Mouse (Mus musculus) G1E-ER4 (cell line): ENCODE measurements around the gene Lcn2. TPM values are rescaled to one million over a fixed set of nuclear protein-coding genes. Genes with fewer than 3 reads are reported as not detected.
A peak's percentile ranks its signal among the peaks of the same experiment; 100 is the strongest.

Source experiments
- GATA1 ChIP-seq: IDR thresholded peaks from one replicate; pipeline ENCODE4 v1.8.0; 2012; ENCODE audit warnings: low read length, inconsistent platforms
- polyA plus RNA-seq: library from polyadenylated mRNA; stranded (reverse); fragments of >175 nt; gene quantifications from 2 replicates; pipeline ENCODE4 v1.2.3, GENCODE M21; 2012

Lcn2 gene
- polyA plus RNA-seq, 1 experiment: not detected

DNA sequence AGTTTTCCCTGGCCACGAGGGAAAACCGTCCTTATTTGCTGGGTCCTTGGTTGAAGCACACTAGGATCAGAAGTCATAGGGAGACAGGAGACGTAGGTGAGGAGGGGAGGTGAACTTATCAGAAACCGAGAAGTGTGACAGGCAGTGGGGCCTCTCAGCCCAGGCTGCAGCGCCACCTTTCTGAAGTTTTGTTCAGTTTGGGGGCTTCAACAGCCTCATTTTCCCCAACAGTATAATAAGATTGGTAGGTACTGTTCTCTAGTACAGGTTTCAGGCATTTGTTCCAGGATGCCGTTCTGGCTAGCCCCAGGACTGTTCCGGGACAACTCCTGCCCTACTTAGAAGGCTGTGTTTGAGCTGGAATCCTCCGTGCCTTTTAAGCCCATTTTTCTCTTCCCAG lies 6.9 kb upstream of the Lcn2 start:
- no peak for TF ChIP-seq GATA1

DNA sequence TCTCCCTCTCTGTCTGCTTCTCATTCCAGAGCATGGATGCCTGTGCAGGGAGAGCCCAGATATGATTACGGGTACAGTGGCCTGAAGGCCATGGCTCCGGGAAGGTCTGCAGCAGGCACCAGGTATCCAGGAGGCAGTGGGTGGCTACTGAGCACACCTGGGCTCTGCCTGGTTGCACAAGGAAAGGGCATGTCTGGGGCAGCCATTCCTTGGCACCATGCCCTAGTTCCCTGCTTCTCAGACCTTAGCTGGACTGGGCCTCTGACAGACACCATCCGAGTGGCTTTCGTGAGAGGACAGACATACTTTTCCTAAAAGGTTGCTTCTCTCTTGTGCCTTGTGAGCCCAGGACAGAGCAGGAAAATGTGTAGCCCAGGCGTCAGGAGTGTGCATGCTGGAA lies 4.0 kb upstream of the Lcn2 start:
- no peak for TF ChIP-seq GATA1

DNA sequence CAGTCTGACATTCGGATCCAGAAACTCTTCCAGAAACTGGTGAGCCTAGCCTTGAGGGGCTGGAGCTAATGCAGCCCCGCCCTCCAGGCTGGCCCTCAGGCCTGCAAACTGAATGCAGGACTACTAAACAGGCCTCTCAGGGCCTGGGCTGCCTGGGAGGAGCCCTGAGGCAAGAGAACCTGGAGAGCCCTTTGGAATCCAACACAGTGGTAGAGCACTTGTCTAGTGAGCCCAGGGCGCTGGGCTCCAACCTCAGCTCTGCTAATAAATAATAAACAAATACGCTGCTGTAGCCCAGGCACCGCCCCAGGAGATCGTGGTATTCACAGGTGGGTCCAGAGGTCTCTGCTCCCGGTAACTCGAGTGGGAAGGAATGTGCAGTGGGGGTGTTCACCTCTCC lies 2.8 kb upstream of the Lcn2 start:
- no peak for TF ChIP-seq GATA1

DNA sequence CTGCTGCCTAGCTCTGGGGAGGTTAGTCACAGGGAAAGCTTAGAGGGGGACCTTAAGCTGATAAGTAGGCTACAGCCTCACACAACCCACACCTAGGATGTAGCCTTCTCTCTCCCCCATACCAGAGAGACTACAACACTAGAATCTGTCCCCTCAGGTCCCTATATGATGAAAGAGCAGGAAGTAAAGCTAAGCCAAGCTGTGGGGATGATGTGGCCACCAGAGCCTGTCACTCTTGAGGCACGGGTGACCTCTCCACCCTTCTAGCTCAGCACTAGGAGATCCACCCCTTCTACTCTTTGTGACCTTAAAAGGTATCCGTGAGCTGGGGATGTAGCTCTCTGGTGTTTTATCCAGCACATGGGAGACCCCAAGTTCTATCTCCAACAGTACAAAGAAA lies 1.1 kb upstream of the Lcn2 start:
- TF ChIP-seq GATA1: no peak

DNA sequence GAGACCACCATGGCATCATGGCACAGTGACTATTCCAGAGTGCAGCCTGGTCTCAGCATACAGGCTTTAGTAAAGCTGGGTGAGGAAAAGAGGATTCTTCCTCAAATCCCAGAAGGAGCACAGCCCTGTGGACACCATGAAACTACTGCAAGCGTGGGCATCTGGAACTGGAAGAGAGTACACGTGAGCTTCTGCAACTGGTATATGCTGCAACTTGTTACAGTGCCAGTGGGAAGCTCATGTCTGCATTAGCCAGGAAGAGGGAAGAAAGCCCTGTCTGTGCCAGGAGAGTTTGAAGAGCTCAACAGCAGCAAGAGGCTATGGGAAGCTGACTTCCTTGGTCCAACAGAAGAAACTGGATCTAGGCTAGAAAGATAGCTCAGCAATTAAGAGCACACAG lies 5.4 kb downstream of the Lcn2 start:
- TF ChIP-seq GATA1: no peak

DNA sequence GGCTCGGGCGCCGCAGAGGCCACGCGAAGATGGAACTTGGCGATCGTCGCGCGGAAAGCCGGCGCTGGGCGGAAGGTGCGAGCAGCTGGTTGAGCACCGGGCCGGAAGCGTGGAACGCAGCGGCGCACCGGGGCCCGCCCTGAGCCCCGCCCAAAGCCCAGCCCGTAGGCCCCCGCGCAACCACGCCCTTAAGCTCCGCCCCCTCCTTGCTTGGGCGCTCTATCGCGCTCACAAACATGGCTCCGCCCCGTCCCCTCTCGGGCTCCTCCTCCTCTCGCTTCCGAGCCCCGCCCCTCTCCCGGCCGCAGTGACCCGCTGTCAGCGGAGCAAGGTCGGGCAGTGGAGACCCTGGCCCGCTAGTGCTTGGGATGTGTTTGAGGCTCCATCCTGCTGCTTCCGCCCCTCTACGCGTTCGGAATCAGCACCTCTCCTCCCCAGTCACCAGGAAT lies 6.3 kb downstream of the Lcn2 start, which contains the start of gene 1110008P14Rik:
Gene 1110008P14Rik (minus strand): TSS at position 164 of the 449 bp plus-strand sequence.
- TF ChIP-seq GATA1: no peak

DNA sequence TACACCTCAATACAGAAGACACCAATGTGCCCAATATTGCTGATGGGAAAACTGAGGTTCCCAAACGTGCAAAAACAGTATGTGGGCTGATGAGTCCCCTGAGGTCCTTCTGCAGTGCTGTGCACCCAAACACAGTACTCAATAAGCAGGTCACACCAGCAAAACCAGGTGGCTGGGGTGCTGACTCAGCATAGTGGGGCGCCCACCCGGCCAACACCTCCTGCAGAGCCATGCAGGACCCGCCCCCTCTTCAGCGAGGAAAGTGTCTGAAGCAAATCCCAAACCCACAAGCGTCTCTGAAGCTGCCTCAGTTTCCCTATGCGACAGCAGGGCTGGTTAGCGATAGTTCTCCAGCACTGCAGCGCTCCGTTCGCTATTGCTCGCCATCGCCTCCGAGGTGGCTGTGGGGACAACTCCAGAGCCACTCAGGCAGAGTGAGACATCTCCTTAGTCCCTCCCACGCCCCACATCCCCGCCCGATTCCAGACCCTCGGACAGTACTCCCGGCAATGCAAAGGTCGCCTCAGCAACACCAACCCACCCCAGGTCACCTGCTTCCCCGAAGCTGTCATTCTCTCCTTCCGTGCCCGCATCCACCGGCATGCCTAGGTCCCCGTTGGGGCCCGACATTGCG lies 6.8 kb downstream of the Lcn2 start:
- no peak for TF ChIP-seq GATA1

DNA sequence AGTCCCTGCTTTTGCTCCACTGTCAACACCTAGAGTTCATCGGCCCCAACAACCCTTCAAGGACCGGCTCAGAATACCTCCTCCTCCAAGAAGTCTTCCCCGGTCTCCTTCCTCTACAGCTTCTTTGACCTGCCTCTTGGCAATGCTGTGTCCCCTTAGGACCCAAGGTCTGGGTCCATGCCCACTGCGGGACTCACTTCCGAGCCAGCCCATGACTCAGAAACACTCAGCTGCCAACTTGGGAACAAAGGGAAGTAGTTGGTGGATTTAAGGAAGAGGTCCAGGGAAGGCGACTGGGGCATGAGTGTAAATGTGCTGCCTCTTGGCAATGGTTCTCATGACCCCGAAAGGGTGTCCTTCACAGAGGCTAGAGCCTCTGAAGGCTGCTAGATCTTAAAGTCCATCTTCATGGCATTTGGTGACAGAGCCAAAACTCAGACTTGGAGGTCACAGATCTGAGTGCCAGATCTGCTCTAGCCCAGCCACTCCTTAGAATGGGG lies 8.0 kb downstream of the Lcn2 start:
- TF ChIP-seq GATA1: no peak

DNA sequence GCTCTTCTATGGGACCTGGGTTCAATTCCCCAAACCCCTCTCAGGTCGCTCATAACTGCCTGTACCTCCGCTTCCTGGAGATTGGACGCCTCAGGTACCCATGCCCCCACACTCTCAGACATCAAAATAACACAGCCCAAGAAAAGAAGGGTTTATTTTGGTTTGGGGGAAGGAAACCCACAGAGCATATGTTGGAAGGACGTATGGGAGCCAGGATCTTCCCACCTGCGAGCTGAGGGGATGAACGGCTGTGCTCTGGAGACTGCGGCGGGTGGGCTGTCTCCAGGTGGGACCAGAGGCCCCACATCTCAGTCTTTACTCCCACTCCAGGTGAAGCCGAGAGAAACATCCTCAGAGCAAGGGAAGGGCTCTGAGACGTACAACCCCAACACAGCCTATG lies 11.1 kb downstream of the Lcn2 start:
- no peak for TF ChIP-seq GATA1

DNA sequence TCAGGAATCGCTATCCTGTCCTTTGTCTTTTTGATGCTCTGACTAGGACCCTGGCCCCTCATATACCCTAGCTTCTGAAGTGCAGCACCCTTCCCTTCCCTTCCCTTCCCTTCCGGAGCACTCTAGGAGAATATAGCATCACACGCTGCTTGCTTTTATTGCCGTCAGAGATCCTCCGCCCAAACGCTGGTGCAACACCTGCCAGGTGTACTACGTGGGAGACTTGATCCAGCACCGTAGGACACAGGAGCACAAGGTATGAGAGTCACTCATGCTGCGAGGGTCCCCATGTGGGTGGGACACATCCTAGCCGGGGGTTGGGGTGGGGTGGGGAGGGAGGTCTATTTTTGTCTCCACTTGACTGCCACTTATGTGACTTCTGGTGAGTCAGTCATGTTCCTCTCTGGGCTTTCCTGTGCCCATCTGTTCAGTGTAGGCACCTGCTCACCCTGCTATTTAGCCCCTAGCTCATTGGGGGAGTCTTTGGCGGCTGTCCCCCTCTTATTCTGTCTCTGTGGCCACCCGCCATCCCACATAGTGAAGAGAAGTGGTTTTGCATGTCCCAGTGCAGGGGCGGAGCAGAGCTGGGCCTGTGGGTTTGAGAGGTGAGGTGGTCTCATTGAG lies 12.6 kb downstream of the Lcn2 start:
- no peak for TF ChIP-seq GATA1

DNA sequence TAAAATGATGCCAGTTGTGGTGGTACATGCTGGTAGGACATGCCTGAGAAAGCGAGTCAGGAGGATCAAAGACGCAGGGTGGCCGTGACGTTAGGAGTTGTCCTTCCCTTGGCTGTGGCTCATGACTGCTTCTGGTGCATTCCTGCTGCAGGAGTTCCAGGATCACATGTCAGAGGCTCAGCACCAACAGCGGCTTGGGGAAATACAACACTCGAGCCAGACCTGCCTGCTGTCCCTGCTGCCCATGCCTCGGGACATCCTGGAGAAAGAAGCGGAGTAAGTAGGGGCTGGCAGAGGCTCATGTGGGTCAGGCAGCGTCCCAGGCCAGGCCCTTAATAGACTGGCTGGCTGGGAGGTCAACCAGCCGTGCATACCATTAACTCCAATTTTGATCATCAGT lies 13.9 kb downstream of the Lcn2 start:
- TF ChIP-seq GATA1: no peak

DNA sequence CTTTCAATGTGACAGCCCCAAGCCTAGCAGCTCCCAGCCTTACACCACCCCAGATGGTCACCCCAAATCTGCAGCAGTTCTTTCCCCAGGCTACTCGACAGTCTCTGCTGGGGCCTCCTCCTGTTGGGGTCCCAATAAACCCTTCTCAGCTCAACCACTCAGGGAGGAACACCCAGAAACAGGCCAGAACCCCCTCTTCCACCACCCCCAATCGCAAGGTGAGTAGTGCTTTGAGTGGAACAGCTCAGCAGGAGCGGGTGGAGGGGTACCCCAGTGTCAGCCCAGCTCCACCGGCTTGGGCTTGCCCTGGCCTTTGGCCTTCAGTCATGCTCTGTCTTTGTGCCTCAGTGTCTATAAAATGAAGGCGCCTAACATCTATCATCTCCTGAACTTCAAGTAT lies 20.7 kb downstream of the Lcn2 start:
- no peak for TF ChIP-seq GATA1

DNA sequence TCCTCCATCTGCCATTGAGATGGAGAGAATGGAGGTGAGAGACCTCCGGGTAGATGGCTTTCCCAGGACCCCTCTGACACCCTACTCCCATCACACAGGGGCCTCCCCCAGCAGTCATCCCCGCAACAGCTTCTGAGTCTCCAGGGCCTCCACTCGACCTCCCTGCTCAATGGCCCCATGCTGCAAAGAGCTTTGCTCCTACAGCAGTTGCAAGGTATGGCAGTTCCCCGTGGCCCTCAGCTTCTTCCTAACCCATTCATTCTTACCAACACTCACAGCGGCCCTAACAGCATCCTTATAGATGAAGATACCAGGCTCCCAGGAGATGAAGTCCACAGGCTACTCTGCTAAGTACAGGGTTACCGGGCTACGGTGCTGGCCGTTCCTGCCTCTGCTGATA lies 23.9 kb downstream of the Lcn2 start:
- no peak for TF ChIP-seq GATA1

DNA sequence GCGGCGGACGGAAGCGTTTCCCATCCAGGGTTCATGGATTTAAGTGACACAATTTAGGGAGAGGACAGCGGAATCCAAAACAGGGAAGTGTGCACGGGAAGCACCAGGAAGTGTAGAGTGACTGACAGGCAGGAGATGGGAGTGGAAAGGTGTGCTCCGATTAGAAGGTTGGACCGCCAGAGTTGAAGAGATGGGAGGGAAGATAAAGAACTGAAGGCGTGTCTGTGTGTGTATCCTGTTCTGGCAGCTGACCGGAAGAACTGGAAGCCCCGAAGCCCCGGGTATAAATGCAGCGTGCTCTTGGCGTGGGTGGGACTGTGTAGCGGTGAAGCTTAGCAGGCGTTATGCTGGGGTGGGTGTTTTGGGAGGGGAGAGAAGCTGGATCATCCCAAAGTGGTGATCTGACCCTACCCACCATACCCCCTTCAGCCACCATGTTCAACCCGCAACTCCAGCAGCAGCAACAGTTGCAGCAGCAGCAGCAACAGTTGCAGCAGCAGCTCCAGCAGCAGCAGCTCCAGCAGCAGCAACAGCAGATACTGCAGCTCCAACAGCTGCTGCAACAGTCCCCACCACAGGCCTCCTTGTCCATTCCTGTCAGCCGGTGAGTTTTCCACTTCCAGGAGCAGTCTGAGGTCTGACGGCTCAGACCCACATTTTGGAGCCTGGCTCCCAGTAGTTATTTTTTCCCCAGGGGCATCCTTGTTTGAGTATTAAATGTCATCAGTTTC lies 24.5 kb downstream of the Lcn2 start:
- TF ChIP-seq GATA1: peak; percentile 29

DNA sequence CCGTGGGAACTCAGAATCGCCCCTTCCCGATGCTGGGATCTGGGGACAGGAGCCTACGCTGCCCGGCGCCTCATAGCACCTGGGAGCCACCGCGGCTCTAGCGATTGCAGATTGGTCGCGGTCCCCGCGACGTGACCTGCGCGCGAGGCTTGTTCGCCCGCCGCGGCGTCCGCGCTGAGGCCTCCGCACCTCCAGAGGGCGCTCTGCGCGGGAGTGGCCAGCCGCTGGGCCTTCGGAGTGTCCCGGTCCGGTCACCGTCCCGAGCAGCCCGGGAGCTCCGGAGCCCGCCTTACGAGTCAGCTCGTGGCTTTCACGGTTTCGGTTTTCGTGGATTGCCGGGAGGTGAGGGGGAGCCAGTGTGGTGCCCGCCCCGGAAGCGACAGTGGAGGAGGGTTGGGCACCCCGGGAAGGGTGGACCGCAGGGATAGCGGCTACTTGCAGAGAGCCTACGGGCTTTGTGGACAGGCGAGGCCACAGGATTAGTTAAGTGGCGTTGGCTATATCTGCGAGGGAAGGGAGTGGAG lies 25.2 kb downstream of the Lcn2 start:
- no peak for TF ChIP-seq GATA1

DNA sequence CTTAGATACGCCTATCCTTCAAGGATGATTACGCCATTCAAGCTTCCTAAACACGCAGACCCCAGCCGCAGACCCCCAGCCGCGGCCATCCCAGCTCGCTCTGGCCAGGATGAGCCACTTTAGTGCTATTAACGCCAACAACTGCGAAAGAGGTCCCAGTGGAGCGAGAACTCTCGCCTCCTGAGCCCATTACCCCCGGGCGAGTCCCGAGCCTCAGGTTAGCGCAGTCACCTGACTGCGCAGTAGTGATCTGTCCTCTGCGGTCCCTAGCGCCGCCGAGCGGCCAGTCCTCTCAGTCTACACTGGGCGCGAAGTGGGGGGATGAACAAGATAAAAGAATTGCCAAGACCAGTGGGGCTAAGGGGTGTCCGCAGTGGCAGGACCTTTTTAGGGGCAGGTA lies 26.6 kb downstream of the Lcn2 start:
- TF ChIP-seq GATA1: no peak
